Mouse (Mus musculus): Measurements from ENCODE around the gene Olfr944. TPM values are rescaled to one million over a fixed set of nuclear protein-coding genes. Genes with fewer than 3 reads are reported as not detected.

Gene Olfr944
- total RNA-seq (2021) = not detected
- long read RNA-seq, experiment 1 = 0 reads
- long read RNA-seq, experiment 2 = 0 reads

GRCm38 (mm10) chr9:39201620-39202019 lies at the start of gene Olfr944:
Olfr944 (plus strand) TSS chr9:39201920.
- no peak for DNase-seq (ENCODE audit: low spot score in 2 of 2)

GRCm38 (mm10) chr9:39152401-39152800 lies 49.3 kb upstream of the Olfr944 start:
- DNase-seq (ENCODE audit: low spot score in 2 of 2) = no peak

- DNase-seq (ENCODE audit: low spot score in 2 of 2) = no peak
Observed at GRCm38 (mm10) chr9:39166004-39166403, 35.7 kb upstream of the Olfr944 start, which contains the start of gene Olfr943. Olfr943 (plus strand) TSS chr9:39166304.

- DNase-seq (ENCODE audit: low spot score in 2 of 2) = no peak
Observed at GRCm38 (mm10) chr9:39249894-39250293, 48.2 kb downstream of the Olfr944 start, which contains the start of gene Olfr1537. Olfr1537 (minus strand) TSS chr9:39249994.

Other genes starting within 250 kb of the Olfr944 start
- gene Olfr933, start 229.6 kb upstream of the Olfr944 start, total RNA-seq (2021) = not detected
- not detected for gene Olfr934, start 213.6 kb upstream of the Olfr944 start, total RNA-seq (2021)
- gene Olfr935, start 202.2 kb upstream of the Olfr944 start, total RNA-seq (2021) = not detected
- not detected for gene Olfr146, start 178.5 kb upstream of the Olfr944 start, total RNA-seq (2021)
- gene Olfr937, start 137.0 kb upstream of the Olfr944 start, total RNA-seq (2021) = not detected
- gene Olfr938, start 123.0 kb upstream of the Olfr944 start, total RNA-seq (2021) = not detected
- not detected for gene Olfr27, start 73.8 kb upstream of the Olfr944 start, total RNA-seq (2021)
- gene Olfr943, start 35.6 kb upstream of the Olfr944 start, total RNA-seq (2021) = not detected
- not detected for gene Olfr1537, start 48.1 kb downstream of the Olfr944 start, total RNA-seq (2021)
- not detected for gene Olfr945, start 74.9 kb downstream of the Olfr944 start, total RNA-seq (2021)
- not detected for gene Olfr948, start 124.1 kb downstream of the Olfr944 start, total RNA-seq (2021)
- not detected for gene Olfr951, start 185.5 kb downstream of the Olfr944 start, total RNA-seq (2021)
- gene Olfr952, start 225.2 kb downstream of the Olfr944 start, total RNA-seq (2021) = not detected

All from gastrocnemius, postnatal 4 days (tissue).